ENCODE assay signal across 17 mouse cellular contexts in genomic region chr7:133702333-133702732, GRCm38 (mm10). TPM values are rescaled to one million over a fixed set of nuclear protein-coding genes. Genes with fewer than 3 reads are reported as not detected.
DNase-seq lines count a peak whose midpoint lies in the region; ATAC-seq and TF ChIP-seq lines count a peak whose summit lies in the region.
"Had no signal": no experiment of that assay in that cellular context is flagged by ENCODE, and none has a peak within 500 bp of the region (broad histone marks: within the 10 kb centered on the region; RNA-seq: fewer than 3 reads in every experiment).

No protein-coding gene starts in this region.

- no peak overlapping the region for H3K4me3 ChIP-seq in stomach, embryonic 14.5 days (ENCODE audit: low read depth, low read length)
- no peak overlapping the region for H3K4me3 ChIP-seq in stomach, postnatal 0 days (ENCODE audit: low read depth, low read length)
- no peak overlapping the region for H3K4me3 ChIP-seq in forebrain, embryonic 16.5 days (replicated peaks; ENCODE audit: low read length)
- H3K4me3 ChIP-seq: forebrain, embryonic 12.5 days had no signal

- no peaks in the 10 kb centered on the region for H3K27me3 ChIP-seq in stomach, embryonic 14.5 days (ENCODE audit: control insufficient read depth, insufficient read depth, low read length)
- H3K27me3 ChIP-seq in stomach, postnatal 0 days (ENCODE audit: control insufficient read depth, insufficient read depth, low read length), result no peaks in the 10 kb centered on the region
- H3K27me3 ChIP-seq in forebrain, embryonic 16.5 days (replicated peaks; ENCODE audit: control insufficient read depth, insufficient read depth, low read length), result no peaks in the 10 kb centered on the region
- H3K27me3 ChIP-seq: forebrain, embryonic 12.5 days had no signal

- H3K36me3 ChIP-seq in stomach, embryonic 14.5 days (ENCODE audit: control insufficient read depth, insufficient read depth, low read length), result no peaks in the 10 kb centered on the region
- H3K36me3 ChIP-seq in stomach, postnatal 0 days (ENCODE audit: control insufficient read depth, insufficient read depth, low read length), result 0 out of 2 replicates have a peak, but pooled peaks cover 3% of the 10 kb centered on the region
- H3K36me3 ChIP-seq in forebrain, embryonic 16.5 days (ENCODE audit: control insufficient read depth, insufficient read depth), result no peaks in the 10 kb centered on the region

- no peak overlapping the region for H3K9ac ChIP-seq in stomach, embryonic 14.5 days (replicated peaks; ENCODE audit: low read depth, low read length)
- no peak overlapping the region for H3K9ac ChIP-seq in stomach, postnatal 0 days (ENCODE audit: low read length)
- H3K9ac ChIP-seq in forebrain, embryonic 16.5 days (replicated peaks; ENCODE audit: low read depth, low read length), result no peak overlapping the region
- H3K9ac ChIP-seq: forebrain, embryonic 12.5 days had no signal

- DNase-seq in embryo, embryonic 10 days (ENCODE audit: low spot score), result peak; percentile 40
- no peak for DNase-seq in embryo, embryonic 9.5 days (ENCODE audit: extremely low spot score)
- no peak for DNase-seq in stomach, postnatal 0 days (ENCODE audit: low spot score)
- no peak for DNase-seq in lung, postnatal 10 days
- DNase-seq: gastrocnemius, postnatal 10 days; heart, postnatal 14 days; kidney, adult 11 months; thymus, adult 18-20 months had no signal

- TF ChIP-seq EP300 in stomach, postnatal 0 days (optimal IDR thresholded peaks at IDR 0.05), result no peak

- no peaks in the 10 kb centered on the region for H3K9me3 ChIP-seq in stomach, embryonic 14.5 days (ENCODE audit: control insufficient read depth, low read depth, low read length)
- no peaks in the 10 kb centered on the region for H3K9me3 ChIP-seq in stomach, postnatal 0 days (ENCODE audit: control insufficient read depth, low read length)
- no peaks in the 10 kb centered on the region for H3K9me3 ChIP-seq in forebrain, embryonic 16.5 days (ENCODE audit: control insufficient read depth, low read length)
- H3K9me3 ChIP-seq: forebrain, embryonic 12.5 days had no signal

- no peak for TF ChIP-seq CTCF in stomach, postnatal 0 days (IDR thresholded peaks at IDR 0.05; ENCODE audit: low read depth)

- peak; percentile 81; the same call in 1 of the 2 replicates for ATAC-seq in stomach, embryonic 14.5 days (ENCODE audit: insufficient number of reproducible peaks, insufficient read depth, low FRiP score, low read depth)
- ATAC-seq in stomach, postnatal 0 days (ENCODE audit: low FRiP score, low TSS enrichment), result no peak
- ATAC-seq in megakaryocyte, adult 5-6 weeks (ENCODE audit: poor library complexity, severe bottlenecking), result peak; percentile 35; the same call in 1 of the 2 replicates
- ATAC-seq in inflammation-experienced regulatory T-cells, adult 6 months, result no peak
- ATAC-seq in forebrain, embryonic 16.5 days, result no peak
- ATAC-seq: activated CD4-positive, CD25-positive, alpha-beta regulatory T cell, adult 4 months; midbrain, embryonic 16.5 days had no signal

- no peaks in the 10 kb centered on the region for H3K4me1 ChIP-seq in stomach, embryonic 14.5 days (ENCODE audit: control insufficient read depth, insufficient read depth, low read length)
- no peaks in the 10 kb centered on the region for H3K4me1 ChIP-seq in stomach, postnatal 0 days (replicated peaks; ENCODE audit: control insufficient read depth, insufficient read depth)
- no peaks in the 10 kb centered on the region for H3K4me1 ChIP-seq in forebrain, embryonic 16.5 days (replicated peaks; ENCODE audit: control insufficient read depth, insufficient read depth, low read length)
- H3K4me1 ChIP-seq: forebrain, embryonic 12.5 days had no signal

- H3K4me2 ChIP-seq in stomach, embryonic 14.5 days (replicated peaks; ENCODE audit: low read depth, low read length), result no peak overlapping the region
- H3K4me2 ChIP-seq in stomach, postnatal 0 days (replicated peaks; ENCODE audit: low read depth), result no peak overlapping the region
- no peak overlapping the region for H3K4me2 ChIP-seq in forebrain, embryonic 16.5 days (ENCODE audit: low read length)
- H3K4me2 ChIP-seq: forebrain, embryonic 12.5 days had no signal

- WGBS in stomach, embryonic 14.5 days, result 65% methylated on average over 10 of the region's 10 CpGs
- WGBS in stomach, postnatal 0 days, result 68% methylated on average over 10 of the region's 10 CpGs
- 96% methylated on average over 10 of the region's 10 CpGs for whole genome bisulfite sequencing in forebrain, embryonic 16.5 days

- H3K27ac ChIP-seq in stomach, embryonic 14.5 days (ENCODE audit: low read length), result no peak overlapping the region
- H3K27ac ChIP-seq in stomach, postnatal 0 days (replicated peaks), result no peak overlapping the region
- H3K27ac ChIP-seq in forebrain, embryonic 16.5 days (ENCODE audit: low read length), result no peak overlapping the region
- H3K27ac ChIP-seq: forebrain, embryonic 12.5 days had no signal

RNA-seq across cellular contexts. Expression of gene Bccip, which starts 6.8 kb away (rescaled TPM):
- 160 and 162 TPM in 2 replicates for polyA plus RNA-seq in stomach, embryonic 14.5 days (2014; fragmentation: Nextera tagmentation; extraction: Ambion mirVana)
- 100 and 105 TPM in 2 replicates for polyA plus RNA-seq in stomach, postnatal 0 days (2015; fragmentation: Nextera tagmentation; extraction: Ambion mirVana)
- total RNA-seq in megakaryocyte, adult 5-6 weeks (2015), result 59.0 and 61.6 TPM in 2 replicates
- 66.8 and 70.6 TPM in 2 replicates for total RNA-seq in megakaryocyte, adult 5-6 weeks (2017)
- 100 to 1,000 TPM; 169 to 206 (median 171) TPM for polyA plus RNA-seq in inflammation-experienced regulatory T-cells, adult 6 months (2017; shearing (Covaris generic))
- polyA plus RNA-seq in forebrain, embryonic 16.5 days (2015; fragmentation: Nextera tagmentation; extraction: Ambion mirVana), result 110 and 115 TPM in 2 replicates

RNA-seq across cellular contexts. Expression of gene Uros, which starts 7.5 kb away (rescaled TPM):
- 30.7 and 32.1 TPM in 2 replicates for polyA plus RNA-seq in stomach, embryonic 14.5 days (2014; fragmentation: Nextera tagmentation; extraction: Ambion mirVana)
- 13.3 and 13.9 TPM in 2 replicates for polyA plus RNA-seq in stomach, postnatal 0 days (2015; fragmentation: Nextera tagmentation; extraction: Ambion mirVana)
- 9.0 and 14.0 TPM in 2 replicates for total RNA-seq in megakaryocyte, adult 5-6 weeks (2015)
- 13.1 and 14.3 TPM in 2 replicates for total RNA-seq in megakaryocyte, adult 5-6 weeks (2017)
- polyA plus RNA-seq in inflammation-experienced regulatory T-cells, adult 6 months (2017; shearing (Covaris generic)), result 10 to 100 TPM; 29.1 to 38.2 (median 37.8) TPM
- 51.5 and 57.6 TPM in 2 replicates for polyA plus RNA-seq in forebrain, embryonic 16.5 days (2015; fragmentation: Nextera tagmentation; extraction: Ambion mirVana)

RNA-seq across cellular contexts. Expression of gene Mmp21, which starts 22.5 kb away (rescaled TPM):
- 0.13 TPM in 1 of 2 replicates, not detected in the other for polyA plus RNA-seq in stomach, embryonic 14.5 days (2014; fragmentation: Nextera tagmentation; extraction: Ambion mirVana)
- 0.06 TPM in 1 of 2 replicates, not detected in the other for polyA plus RNA-seq in stomach, postnatal 0 days (2015; fragmentation: Nextera tagmentation; extraction: Ambion mirVana)
- not detected in 2 replicates for total RNA-seq in megakaryocyte, adult 5-6 weeks (2015)
- not detected in 2 replicates for total RNA-seq in megakaryocyte, adult 5-6 weeks (2017)
- not detected for polyA plus RNA-seq in inflammation-experienced regulatory T-cells, adult 6 months (2017; shearing (Covaris generic))
- polyA plus RNA-seq in forebrain, embryonic 16.5 days (2015; fragmentation: Nextera tagmentation; extraction: Ambion mirVana), result 0.16 TPM in 1 of 2 replicates, not detected in the other
- total RNA-seq: gastrocnemius, postnatal 10 days; heart, postnatal 14 days; left cerebral cortex, postnatal 25 days had no signal
- polyA plus RNA-seq: forebrain, embryonic 12.5 days; lung, embryonic 16.5 days; midbrain, embryonic 16.5 days had no signal

Comparison
In these comparisons a context has a peak if more than half of its experiments do, and no peak if none do; other contexts are left out.
1. ATAC-seq: peak in stomach, embryonic 14.5 days (single experiment) and megakaryocyte, adult 5-6 weeks (single experiment); none in stomach, postnatal 0 days (single experiment), inflammation-experienced regulatory T-cells, adult 6 months (single experiment) and forebrain, embryonic 16.5 days (single experiment).